Mouse (Mus musculus) G1E (cell line): Measurements from ENCODE around the gene Erv3.

Experiments used
- CTCF ChIP-seq: IDR thresholded peaks from 2 replicates; pipeline ENCODE4 v1.5.1; 2012; ENCODE audit warnings: low read depth, low read length, inconsistent platforms, mixed read lengths
- GATA1 ChIP-seq: IDR thresholded peaks from 2 replicates; pipeline ENCODE4 v1.6.1; 2012; ENCODE audit warnings: borderline replicate concordance, low read length, inconsistent platforms, mixed read lengths
- GATA2 ChIP-seq: IDR thresholded peaks from 2 replicates; pipeline ENCODE4 v1.6.1; 2012; ENCODE audit warnings: low read depth, low read length, inconsistent platforms, borderline replicate concordance
- POLR2AphosphoS5 ChIP-seq: IDR thresholded peaks from 2 replicates; pipeline ENCODE4 v1.6.1; 2012; ENCODE audit warnings: low read depth, low read length, inconsistent platforms; ENCODE audit not compliant: insufficient replicate concordance
- TAL1 ChIP-seq: conservative IDR thresholded peaks from 2 replicates; pipeline ENCODE4 v1.6.1; 2012; ENCODE audit warnings: low read depth, low read length, inconsistent platforms, mixed read lengths

GRCm38 (mm10) chr2:131806863-131807262 is 52.7 kb downstream of the Erv3 start:
- no peak for TF ChIP-seq CTCF
- no peak for TF ChIP-seq GATA2
- TF ChIP-seq TAL1, result no peak
- no peak for TF ChIP-seq GATA1
- TF ChIP-seq POLR2AphosphoS5, result no peak
